Mouse (Mus musculus): ENCODE results near the gene Il20. TPM values are rescaled to one million over a fixed set of nuclear protein-coding genes. Genes with fewer than 3 reads are reported as not detected.

Il20 gene
- polyA plus RNA-seq, 1 experiment from 2014 or later, result not detected

GRCm38 (mm10) chr1:130892446-130892845, 18.8 kb downstream of the Il20 start:
- Histone ChIP-seq H3K9me3 (replicated peaks) (no peaks in the 10 kb centered on the region), H3K27me3 (replicated peaks) (no peaks in the 10 kb centered on the region), H3K4me3 (no peak overlapping the region), H3K27ac (no peak overlapping the region), H3K4me1 (no peaks in the 10 kb centered on the region), H3K9ac (no peak overlapping the region), H3K36me3 (no peaks in the 10 kb centered on the region), H3K4me2 (no peak overlapping the region)
- ATAC-seq, result no peak
- 51% methylated on average over 1 of the region's 1 CpGs for WGBS (ENCODE audit: insufficient replicate concordance)

- no peaks in the 10 kb centered on the region for H3K9me3 ChIP-seq (replicated peaks)
- H3K27ac ChIP-seq, result no peak within 1 kb of the TSS
- no peak for ATAC-seq
- H3K9ac ChIP-seq, result no peak within 1 kb of the TSS
- H3K4me1 ChIP-seq, result no peaks in the 10 kb centered on the region
- H3K27me3 ChIP-seq (replicated peaks), result peaks cover 12% of the 10 kb centered on the region
- H3K36me3 ChIP-seq, result no peaks in the 10 kb centered on the region
- no peak within 1 kb of the TSS for H3K4me2 ChIP-seq
- H3K4me3 ChIP-seq, result no peak within 1 kb of the TSS
Measured at GRCm38 (mm10) chr1:130887354-130887753, 23.9 kb downstream of the Il20 start, which contains the start of gene Il24. Gene Il24, minus strand, starts transcription at chr1:130887454.

- Histone ChIP-seq H3K36me3 (no peaks in the 10 kb centered on the region), H3K4me3 (no peak overlapping the region), H3K4me2 (no peak overlapping the region), H3K9me3 (replicated peaks) (no peaks in the 10 kb centered on the region), H3K27ac (no peak overlapping the region), H3K27me3 (replicated peaks) (peaks cover 43% of the 10 kb centered on the region), H3K4me1 (no peaks in the 10 kb centered on the region), H3K9ac (no peak overlapping the region)
- ATAC-seq, result no peak
- 63% methylated on average over 4 of the region's 4 CpGs for WGBS (ENCODE audit: insufficient replicate concordance)
Measured at GRCm38 (mm10) chr1:130883146-130883545, 28.1 kb downstream of the Il20 start.

GRCm38 (mm10) chr1:130879927-130880326, 31.3 kb downstream of the Il20 start:
- Histone ChIP-seq H3K27me3 (replicated peaks) (peaks cover 65% of the 10 kb centered on the region), H3K27ac (no peak overlapping the region), H3K4me1 (no peaks in the 10 kb centered on the region), H3K9ac (no peak overlapping the region), H3K36me3 (no peaks in the 10 kb centered on the region), H3K9me3 (replicated peaks) (no peaks in the 10 kb centered on the region), H3K4me3 (no peak overlapping the region), H3K4me2 (no peak overlapping the region)
- no peak for ATAC-seq
- 71% methylated on average over 7 of the region's 7 CpGs for WGBS (ENCODE audit: insufficient replicate concordance)

GRCm38 (mm10) chr1:130877889-130878614, 33.2 kb downstream of the Il20 start:
- Histone ChIP-seq H3K36me3 (no peaks in the 10 kb centered on the region), H3K27me3 (replicated peaks) (peaks cover 54% of the 10 kb centered on the region), H3K4me3 (peak overlapping the region; percentile 37), H3K9ac (no peak overlapping the region), H3K9me3 (replicated peaks) (no peaks in the 10 kb centered on the region), H3K4me2 (peak overlapping the region; percentile 64), H3K27ac (no peak overlapping the region), H3K4me1 (no peaks in the 10 kb centered on the region)
- ATAC-seq, result no peak
- 2% methylated on average over 43 of the region's 43 CpGs for WGBS (ENCODE audit: insufficient replicate concordance)

- Histone ChIP-seq H3K9ac (no peak overlapping the region), H3K27ac (no peak overlapping the region), H3K9me3 (replicated peaks) (no peaks in the 10 kb centered on the region), H3K36me3 (no peaks in the 10 kb centered on the region), H3K27me3 (replicated peaks) (peaks cover 49% of the 10 kb centered on the region), H3K4me1 (no peaks in the 10 kb centered on the region), H3K4me3 (no peak overlapping the region), H3K4me2 (no peak overlapping the region)
- 14% methylated on average over 3 of the region's 3 CpGs for WGBS (ENCODE audit: insufficient replicate concordance)
- ATAC-seq, result no peak
Measured at GRCm38 (mm10) chr1:130876931-130877509, 34.2 kb downstream of the Il20 start.

- no peak overlapping the region for H3K4me2 ChIP-seq
- ATAC-seq, result no peak
- H3K9ac ChIP-seq, result no peak overlapping the region
- no peaks in the 10 kb centered on the region for H3K4me1 ChIP-seq
- H3K9me3 ChIP-seq (replicated peaks), result no peaks in the 10 kb centered on the region
- no peaks in the 10 kb centered on the region for H3K36me3 ChIP-seq
- H3K4me3 ChIP-seq, result no peak overlapping the region
- no peak overlapping the region for H3K27ac ChIP-seq
- 59% methylated on average over 3 of the region's 3 CpGs for WGBS (ENCODE audit: insufficient replicate concordance)
- H3K27me3 ChIP-seq (replicated peaks), result peaks cover 49% of the 10 kb centered on the region
Measured at GRCm38 (mm10) chr1:130875910-130876309, 35.3 kb downstream of the Il20 start.

GRCm38 (mm10) chr1:130875139-130875538, 36.1 kb downstream of the Il20 start:
- no peak overlapping the region for H3K27ac ChIP-seq
- no peak for ATAC-seq
- no peak overlapping the region for H3K4me3 ChIP-seq
- no peak overlapping the region for H3K9ac ChIP-seq
- H3K9me3 ChIP-seq (replicated peaks), result no peaks in the 10 kb centered on the region
- H3K4me2 ChIP-seq, result no peak overlapping the region
- no peaks in the 10 kb centered on the region for H3K4me1 ChIP-seq
- WGBS (ENCODE audit: insufficient replicate concordance), result 41% methylated on average over 3 of the region's 3 CpGs
- H3K36me3 ChIP-seq, result no peaks in the 10 kb centered on the region
- peaks cover 42% of the 10 kb centered on the region for H3K27me3 ChIP-seq (replicated peaks)

- no peaks in the 10 kb centered on the region for H3K4me1 ChIP-seq
- no peak overlapping the region for H3K4me3 ChIP-seq
- 23% methylated on average over 2 of the region's 2 CpGs for WGBS (ENCODE audit: insufficient replicate concordance)
- H3K27ac ChIP-seq, result no peak overlapping the region
- no peaks in the 10 kb centered on the region for H3K36me3 ChIP-seq
- no peak for ATAC-seq
- H3K4me2 ChIP-seq, result no peak overlapping the region
- no peaks in the 10 kb centered on the region for H3K9me3 ChIP-seq (replicated peaks)
- peaks cover 19% of the 10 kb centered on the region for H3K27me3 ChIP-seq (replicated peaks)
- no peak overlapping the region for H3K9ac ChIP-seq
Measured at GRCm38 (mm10) chr1:130872912-130873311, 38.3 kb downstream of the Il20 start.

- 62% methylated on average over 7 of the region's 7 CpGs for WGBS (ENCODE audit: insufficient replicate concordance)
Measured at GRCm38 (mm10) chr1:130865541-130866221, 45.6 kb downstream of the Il20 start, which contains the start of gene Fcmr. Gene Fcmr, plus strand, starts transcription at chr1:130865669.

GRCm38 (mm10) chr1:130864741-130865140, 46.5 kb downstream of the Il20 start:
- no peak overlapping the region for H3K4me3 ChIP-seq
- no peak overlapping the region for H3K9ac ChIP-seq
- 62% methylated on average over 5 of the region's 5 CpGs for WGBS (ENCODE audit: insufficient replicate concordance)
- no peaks in the 10 kb centered on the region for H3K27me3 ChIP-seq (replicated peaks)
- no peak overlapping the region for H3K27ac ChIP-seq
- ATAC-seq, result no peak
- H3K4me2 ChIP-seq, result no peak overlapping the region
- no peaks in the 10 kb centered on the region for H3K9me3 ChIP-seq (replicated peaks)
- H3K4me1 ChIP-seq, result no peaks in the 10 kb centered on the region
- H3K36me3 ChIP-seq, result no peaks in the 10 kb centered on the region

More at GRCm38 (mm10) chr1:130865541-130866221, 45.6 kb downstream of the Il20 start, which contains the start of gene Fcmr:
- Histone ChIP-seq H3K36me3 (no peaks in the 10 kb centered on the region), H3K4me2 (no peak within 1 kb of the TSS), H3K4me3 (no peak within 1 kb of the TSS), H3K27ac (no peak within 1 kb of the TSS), H3K9ac (no peak within 1 kb of the TSS), H3K4me1 (no peaks in the 10 kb centered on the region), H3K27me3 (replicated peaks) (no peaks in the 10 kb centered on the region), H3K9me3 (replicated peaks) (no peaks in the 10 kb centered on the region)
- ATAC-seq, result no peak

- no peak overlapping the region for H3K27ac ChIP-seq
- no peaks in the 10 kb centered on the region for H3K36me3 ChIP-seq
- H3K9ac ChIP-seq, result no peak overlapping the region
- no peaks in the 10 kb centered on the region for H3K27me3 ChIP-seq (replicated peaks)
- WGBS (ENCODE audit: insufficient replicate concordance), result 44% methylated on average over 4 of the region's 4 CpGs
- H3K4me2 ChIP-seq, result no peak overlapping the region
- H3K4me3 ChIP-seq, result no peak overlapping the region
- no peaks in the 10 kb centered on the region for H3K4me1 ChIP-seq
- no peak for ATAC-seq
- no peaks in the 10 kb centered on the region for H3K9me3 ChIP-seq (replicated peaks)
Measured at GRCm38 (mm10) chr1:130864238-130864637, 47.0 kb downstream of the Il20 start.

Data from liver, embryonic 12.5 days (tissue).